10 mouse cellular contexts compared by ENCODE assay signal in genomic region chr4:130798416-130798815, GRCm38 (mm10). TPM values are rescaled to one million over a fixed set of nuclear protein-coding genes. Genes with fewer than 3 reads are reported as not detected.
DNase-seq lines count a peak whose midpoint lies in the region; ATAC-seq and TF ChIP-seq lines count a peak whose summit lies in the region.
"Had no signal": no experiment of that assay in that cellular context is flagged by ENCODE, and none has a peak within 500 bp of the region (broad histone marks: within the 10 kb centered on the region; RNA-seq: fewer than 3 reads in every experiment).

No protein-coding gene starts in this region.

- H3K4me3 ChIP-seq in kidney, adult 2 months (ENCODE audit: insufficient read depth, low read depth, low read length) = no peak overlapping the region
- no peak overlapping the region for H3K4me3 ChIP-seq in embryonic fibroblast, embryonic 13.5 days (ENCODE audit: insufficient read depth, low read length)
- H3K4me3 ChIP-seq in intestine, embryonic 16.5 days (ENCODE audit: low read length) = no peak overlapping the region

- 74% methylated on average over 1 of the region's 1 CpGs for WGBS in kidney, adult 2 months
- WGBS in intestine, embryonic 16.5 days = 75% methylated on average over 1 of the region's 1 CpGs

- H3K27ac ChIP-seq in kidney, adult 2 months (ENCODE audit: insufficient read depth, low read depth, low read length) = 0 out of 2 replicates have a peak overlapping the region, but pooled peaks have one; percentile 4
- H3K27ac ChIP-seq in embryonic fibroblast, embryonic 13.5 days (ENCODE audit: insufficient read depth, low read length) = peak overlapping the region; percentile 36; the same call in 1 of the 2 replicates
- peak overlapping the region; percentile 68 for H3K27ac ChIP-seq in intestine, embryonic 16.5 days (ENCODE audit: low read length)

- H3K4me1 ChIP-seq in kidney, adult 2 months (ENCODE audit: control insufficient read depth, insufficient read depth, low read length) = peaks cover 4% of the 10 kb centered on the region; the same call in 1 of the 2 replicates
- peaks cover 25% of the 10 kb centered on the region for H3K4me1 ChIP-seq in embryonic fibroblast, embryonic 13.5 days (ENCODE audit: control insufficient read depth, insufficient read depth, low read length)
- peaks cover 42% of the 10 kb centered on the region for H3K4me1 ChIP-seq in intestine, embryonic 16.5 days (ENCODE audit: control insufficient read depth, insufficient read depth, low read length)

- H3K9me3 ChIP-seq in intestine, embryonic 16.5 days (ENCODE audit: control insufficient read depth, low read length) = no peaks in the 10 kb centered on the region
- H3K9me3 ChIP-seq: G1E had no signal

- ATAC-seq in intestine, embryonic 16.5 days = no peak
- no peak for ATAC-seq in inflammation-experienced regulatory T-cells, adult 6 months

- DNase-seq in kidney, adult 2 months = no peak
- no peak for DNase-seq in kidney, adult 9 months
- peak; percentile 65 for DNase-seq in NIH3T3 (ENCODE audit: low read depth)
- no peak for DNase-seq in MN1 (ENCODE audit: low spot score)
- no peak for DNase-seq in layer of hippocampus, adult 8-10 months (ENCODE audit: low spot score in 2 of 2)
- DNase-seq: gastrocnemius, postnatal 25 days had no signal

- no peak overlapping the region for H3K4me2 ChIP-seq in intestine, embryonic 16.5 days (ENCODE audit: low read depth, low read length)

- no peak overlapping the region for H3K9ac ChIP-seq in intestine, embryonic 16.5 days (ENCODE audit: low read depth, low read length)

- TF ChIP-seq POLR2A in kidney, adult 2 months (IDR thresholded peaks at IDR 0.05; ENCODE audit: low read depth, low read length) = no peak
- TF ChIP-seq POLR2A in embryonic fibroblast, embryonic 13.5 days (IDR thresholded peaks at IDR 0.05; ENCODE audit: low read depth, low read length) = no peak

- H3K36me3 ChIP-seq in kidney, adult 2 months (ENCODE audit: control insufficient read depth, insufficient read depth, low read length) = no peaks in the 10 kb centered on the region
- no peaks in the 10 kb centered on the region for H3K36me3 ChIP-seq in intestine, embryonic 16.5 days (ENCODE audit: control insufficient read depth, insufficient read depth, low read length)
- H3K36me3 ChIP-seq: G1E had no signal

- no peaks in the 10 kb centered on the region for H3K27me3 ChIP-seq in kidney, adult 2 months (replicated peaks; ENCODE audit: control insufficient read depth, insufficient read depth, low read length)
- H3K27me3 ChIP-seq in intestine, embryonic 16.5 days (replicated peaks; ENCODE audit: control insufficient read depth, insufficient read depth, low read length) = no peaks in the 10 kb centered on the region

- TF ChIP-seq CTCF in kidney, adult 2 months (conservative IDR thresholded peaks at IDR 0.05; ENCODE audit: insufficient read depth, insufficient read length, low read depth, low read length) = no peak
- no peak for TF ChIP-seq CTCF in embryonic fibroblast, embryonic 13.5 days (IDR thresholded peaks at IDR 0.05; ENCODE audit: borderline replicate concordance, insufficient read depth, low read length)

RNA-seq across cellular contexts. Expression of gene Sdc3, which starts 6.1 kb away (rescaled TPM):
- 27.1 and 45.3 TPM in 2 replicates for polyA plus RNA-seq in kidney, adult 2 months (2012; rRNA removed)
- 96.4 and 135 TPM in 2 replicates for polyA plus RNA-seq in embryonic fibroblast, embryonic 13.5 days (2011; ENCODE audit: insufficient read length, low read depth, missing spikeins)
- polyA plus RNA-seq in intestine, embryonic 16.5 days (2015; fragmentation: Nextera tagmentation; extraction: Ambion mirVana) = 12.3 and 17.2 TPM in 2 replicates
- 100 to 1,000 TPM; 146 to 169 (median 150) TPM for total RNA-seq in layer of hippocampus, adult 8-10 months (2022)
- polyA plus RNA-seq in inflammation-experienced regulatory T-cells, adult 6 months (2017; shearing (Covaris generic)) = under 1 TPM; 0.36 to 0.78 (median 0.75) TPM

Comparison
In these comparisons a context has a peak if more than half of its experiments do, and no peak if none do; other contexts are left out.
1. H3K27ac ChIP-seq: peak in every context shown above with its lines; median percentile 68 in intestine, embryonic 16.5 days; 36 in embryonic fibroblast, embryonic 13.5 days; 4 in kidney, adult 2 months.